Mouse (Mus musculus): Measurements from ENCODE around the gene Irgq. TPM values are rescaled to one million over a fixed set of nuclear protein-coding genes. Genes with fewer than 3 reads are reported as not detected.

The Irgq gene
- polyA plus RNA-seq, 1 experiment: not detected

DNA sequence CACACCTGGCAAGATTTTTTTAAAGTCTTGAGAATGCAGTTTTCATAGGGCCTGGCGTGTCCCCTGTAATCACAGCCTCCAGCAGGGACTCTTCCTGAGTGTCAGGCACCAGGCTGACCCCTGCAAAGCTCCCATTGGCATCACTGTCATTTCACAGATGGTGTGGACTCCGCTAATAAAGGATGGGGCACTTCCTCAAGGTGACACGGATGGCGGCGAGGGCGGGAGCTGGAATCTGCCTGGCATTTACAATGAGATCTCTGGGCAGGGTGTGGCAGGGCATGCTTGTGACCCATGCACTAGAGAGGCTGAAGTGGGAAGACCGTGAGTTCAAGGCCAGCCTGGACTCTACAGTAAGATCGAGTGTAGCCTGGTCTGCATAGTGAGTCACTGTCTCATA, 42.2 kb upstream of the Irgq start:
- 75% methylated on average over 8 of the region's 8 CpGs for WGBS
- Histone ChIP-seq H3K4me3 (ENCODE audit: insufficient read depth, low read depth, low read length) (no peak overlapping the region), H3K4me1 (ENCODE audit: control insufficient read depth, insufficient read depth, low read length) (peaks cover 31% of the 10 kb centered on the region), H3K27ac (ENCODE audit: insufficient read depth, low read depth, low read length) (peak overlapping the region; percentile 41; the same call in 1 of the 2 replicates)
- TF ChIP-seq CTCF (IDR thresholded peaks at IDR 0.05; ENCODE audit: insufficient read depth, low read depth, low read length) (no peak), POLR2A (IDR thresholded peaks at IDR 0.05; ENCODE audit: insufficient read depth, low read depth, low read length) (no peak)

DNA sequence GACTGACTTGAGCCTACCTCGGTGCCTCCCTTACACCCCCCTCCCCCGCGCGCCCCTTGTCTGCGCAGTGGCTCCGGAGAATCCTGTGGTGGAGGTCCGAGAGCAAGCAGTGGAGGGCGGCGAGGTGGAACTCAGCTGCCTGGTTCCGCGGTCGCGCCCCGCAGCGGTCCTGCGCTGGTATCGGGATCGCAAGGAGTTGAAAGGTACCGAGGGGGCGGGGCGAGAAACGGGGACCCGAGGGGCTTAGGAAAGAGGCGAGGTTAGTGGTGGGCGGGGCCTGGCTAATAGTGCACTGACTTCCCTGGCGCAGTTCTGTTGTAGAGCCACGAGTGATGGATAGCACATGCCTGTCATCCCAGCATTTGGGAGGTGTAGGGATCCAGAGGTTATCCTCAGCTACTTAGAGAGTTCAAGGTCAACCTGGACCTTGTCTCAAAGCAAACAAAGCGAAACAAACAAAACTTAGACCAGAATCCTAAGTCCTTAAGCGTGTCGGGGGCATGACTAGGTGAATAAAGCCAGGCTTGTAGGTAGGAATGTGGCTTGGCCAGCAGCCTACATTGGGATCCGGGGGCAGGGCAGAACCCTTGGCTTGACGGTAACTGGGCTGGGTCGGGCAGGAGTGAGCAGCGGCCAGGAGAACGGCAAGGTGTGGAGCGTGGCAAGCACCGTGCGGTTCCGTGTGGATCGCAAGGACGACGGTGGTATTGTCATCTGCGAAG, 30.5 kb upstream of the Irgq start:
- no peak overlapping the region for H3K4me3 ChIP-seq (ENCODE audit: insufficient read depth, low read depth, low read length)
- peaks cover 9% of the 10 kb centered on the region for H3K4me1 ChIP-seq (ENCODE audit: control insufficient read depth, insufficient read depth, low read length)
- 54% methylated on average over 43 of the region's 43 CpGs for WGBS
- no peak for TF ChIP-seq CTCF (IDR thresholded peaks at IDR 0.05; ENCODE audit: insufficient read depth, low read depth, low read length)
- TF ChIP-seq POLR2A (IDR thresholded peaks at IDR 0.05; ENCODE audit: insufficient read depth, low read depth, low read length): no peak
- H3K27ac ChIP-seq (ENCODE audit: insufficient read depth, low read depth, low read length): no peak overlapping the region

DNA sequence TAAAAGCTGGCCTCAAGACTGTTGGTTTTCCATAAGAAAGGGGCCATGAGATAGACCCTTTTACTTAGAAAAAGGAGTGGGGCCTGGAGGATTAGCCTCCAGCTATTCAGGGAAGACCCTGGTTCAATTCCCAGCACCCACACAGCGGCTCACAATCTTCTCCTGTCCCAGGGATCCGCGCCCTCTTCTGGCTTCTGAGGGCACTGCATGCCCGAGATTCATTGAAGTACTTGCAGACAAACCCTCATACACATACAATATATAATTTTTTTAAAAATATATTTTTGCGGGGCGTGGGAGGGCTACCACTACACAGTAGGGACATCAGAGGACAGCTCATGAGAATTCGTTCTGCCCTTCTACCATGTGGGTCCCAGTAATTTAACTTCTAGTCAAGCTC, 29.6 kb upstream of the Irgq start:
- Histone ChIP-seq H3K4me1 (ENCODE audit: control insufficient read depth, insufficient read depth, low read length) (peaks cover 16% of the 10 kb centered on the region), H3K27ac (ENCODE audit: insufficient read depth, low read depth, low read length) (no peak overlapping the region), H3K4me3 (ENCODE audit: insufficient read depth, low read depth, low read length) (no peak overlapping the region)
- TF ChIP-seq CTCF (IDR thresholded peaks at IDR 0.05; ENCODE audit: insufficient read depth, low read depth, low read length) (no peak), POLR2A (IDR thresholded peaks at IDR 0.05; ENCODE audit: insufficient read depth, low read depth, low read length) (no peak)
- WGBS: 53% methylated on average over 7 of the region's 7 CpGs

DNA sequence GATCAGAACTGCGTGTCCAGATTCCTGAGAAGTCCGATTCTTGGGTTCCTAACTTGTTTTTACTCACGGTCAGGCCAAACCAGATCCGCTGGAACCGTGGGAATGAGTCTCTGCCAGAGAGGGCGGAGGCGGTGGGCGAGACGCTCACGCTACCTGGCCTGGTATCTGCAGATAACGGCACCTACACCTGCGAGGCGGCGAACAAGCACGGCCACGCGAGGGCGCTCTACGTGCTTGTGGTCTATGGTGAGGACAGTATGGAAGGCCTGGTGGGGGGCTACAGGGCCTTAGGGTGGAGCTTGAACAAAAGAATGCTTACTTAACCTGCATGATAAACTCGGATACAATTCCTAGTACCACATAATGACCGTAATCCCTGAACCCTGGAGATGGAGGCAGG, 29.0 kb upstream of the Irgq start:
- Histone ChIP-seq H3K4me3 (ENCODE audit: insufficient read depth, low read depth, low read length) (no peak overlapping the region), H3K27ac (ENCODE audit: insufficient read depth, low read depth, low read length) (no peak overlapping the region)
- WGBS: 66% methylated on average over 21 of the region's 21 CpGs

DNA sequence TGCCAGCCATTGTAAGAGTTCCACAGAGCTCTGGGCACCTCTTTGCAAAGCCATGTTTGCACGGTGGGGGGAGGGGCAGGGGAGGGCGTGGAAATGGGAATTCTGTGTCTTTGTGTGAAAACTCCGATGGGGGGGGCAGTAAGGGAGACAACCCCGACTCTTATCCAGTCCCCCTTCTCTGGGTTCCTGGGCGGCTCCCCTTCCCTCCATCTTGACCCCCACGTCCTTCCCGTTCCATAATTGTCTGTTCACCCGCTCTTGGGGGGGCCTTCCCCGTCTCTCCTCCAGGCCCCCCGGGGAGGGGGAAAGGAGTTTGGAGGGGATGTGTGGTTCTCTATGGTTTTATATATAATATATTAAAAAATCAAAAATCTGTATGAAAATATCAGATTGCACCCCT, 26.5 kb upstream of the Irgq start:
- Histone ChIP-seq H3K27ac (ENCODE audit: insufficient read depth, low read depth, low read length) (no peak overlapping the region), H3K4me3 (ENCODE audit: insufficient read depth, low read depth, low read length) (no peak overlapping the region), H3K4me1 (ENCODE audit: control insufficient read depth, insufficient read depth, low read length) (peaks cover 16% of the 10 kb centered on the region)
- TF ChIP-seq POLR2A (IDR thresholded peaks at IDR 0.05; ENCODE audit: insufficient read depth, low read depth, low read length) (no peak), CTCF (IDR thresholded peaks at IDR 0.05; ENCODE audit: insufficient read depth, low read depth, low read length) (no peak)
- WGBS: 23% methylated on average over 10 of the region's 10 CpGs

More for the DNA sequence above, 29.0 kb upstream of the Irgq start:
- H3K4me1 ChIP-seq (ENCODE audit: control insufficient read depth, insufficient read depth, low read length): peaks cover 16% of the 10 kb centered on the region
- TF ChIP-seq CTCF (IDR thresholded peaks at IDR 0.05; ENCODE audit: insufficient read depth, low read depth, low read length): 0 out of 2 replicates have a peak, but pooled peaks have one; percentile 9
- TF ChIP-seq POLR2A (IDR thresholded peaks at IDR 0.05; ENCODE audit: insufficient read depth, low read depth, low read length): no peak

DNA sequence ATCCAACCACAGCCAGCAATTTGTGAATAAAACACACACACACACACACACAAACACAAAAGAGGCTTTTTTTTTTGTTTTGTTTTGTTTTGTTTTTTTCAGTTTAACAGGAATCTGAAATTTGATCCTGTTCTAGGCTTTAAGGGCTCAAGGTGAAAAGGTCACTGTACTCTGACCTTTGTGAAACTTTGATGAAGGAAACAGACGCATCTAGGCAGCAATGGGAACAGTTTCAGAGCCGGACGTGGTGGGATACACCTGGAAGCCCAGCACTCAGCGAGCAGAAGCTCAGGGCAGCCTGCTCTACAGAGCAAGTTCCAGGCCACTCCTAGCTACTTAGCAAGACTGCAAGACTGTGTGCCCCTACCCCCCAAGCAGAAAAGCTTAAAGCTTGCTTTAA, 25.6 kb upstream of the Irgq start:
- Histone ChIP-seq H3K4me1 (ENCODE audit: control insufficient read depth, insufficient read depth, low read length) (peaks cover 16% of the 10 kb centered on the region), H3K27ac (ENCODE audit: insufficient read depth, low read depth, low read length) (no peak overlapping the region), H3K4me3 (ENCODE audit: insufficient read depth, low read depth, low read length) (no peak overlapping the region)
- 53% methylated on average over 4 of the region's 4 CpGs for WGBS
- TF ChIP-seq CTCF (IDR thresholded peaks at IDR 0.05; ENCODE audit: insufficient read depth, low read depth, low read length): no peak
- TF ChIP-seq POLR2A (IDR thresholded peaks at IDR 0.05; ENCODE audit: insufficient read depth, low read depth, low read length): no peak

DNA sequence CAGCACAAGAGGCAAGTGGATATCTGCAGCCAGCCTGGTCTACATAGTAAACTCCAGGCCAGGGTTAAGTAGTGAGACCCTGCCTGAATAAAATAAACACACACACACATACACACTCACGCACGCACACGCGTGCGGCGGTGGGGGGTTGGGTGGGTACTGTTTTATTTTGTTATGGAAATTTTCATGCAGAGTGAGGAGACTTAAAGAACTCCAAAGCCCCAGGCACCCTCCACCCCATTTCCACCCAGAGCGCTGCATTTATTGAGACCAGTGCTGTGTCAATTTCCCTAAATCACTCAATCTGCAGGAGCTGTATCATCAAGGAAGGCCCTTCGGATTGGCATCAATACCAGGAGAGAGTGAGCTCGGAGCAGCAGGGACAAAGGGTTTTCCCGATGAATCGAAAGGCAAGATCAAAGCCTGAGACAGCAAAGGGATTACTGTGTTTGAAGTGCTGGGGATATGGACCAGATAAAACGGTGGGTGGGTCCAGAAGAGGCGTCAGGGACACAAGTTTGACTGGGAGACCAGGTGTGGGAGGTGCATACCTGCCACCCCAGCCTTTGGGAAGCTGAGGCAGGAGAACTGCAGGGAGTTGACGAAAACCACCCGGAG, 24.9 kb upstream of the Irgq start:
- no peak overlapping the region for H3K4me3 ChIP-seq (ENCODE audit: insufficient read depth, low read depth, low read length)
- TF ChIP-seq POLR2A (IDR thresholded peaks at IDR 0.05; ENCODE audit: insufficient read depth, low read depth, low read length): no peak
- TF ChIP-seq CTCF (IDR thresholded peaks at IDR 0.05; ENCODE audit: insufficient read depth, low read depth, low read length): no peak
- H3K4me1 ChIP-seq (ENCODE audit: control insufficient read depth, insufficient read depth, low read length): peaks cover 16% of the 10 kb centered on the region
- peak overlapping the region; percentile 83 for H3K27ac ChIP-seq (ENCODE audit: insufficient read depth, low read depth, low read length)
- WGBS: 11% methylated on average over 15 of the region's 15 CpGs

DNA sequence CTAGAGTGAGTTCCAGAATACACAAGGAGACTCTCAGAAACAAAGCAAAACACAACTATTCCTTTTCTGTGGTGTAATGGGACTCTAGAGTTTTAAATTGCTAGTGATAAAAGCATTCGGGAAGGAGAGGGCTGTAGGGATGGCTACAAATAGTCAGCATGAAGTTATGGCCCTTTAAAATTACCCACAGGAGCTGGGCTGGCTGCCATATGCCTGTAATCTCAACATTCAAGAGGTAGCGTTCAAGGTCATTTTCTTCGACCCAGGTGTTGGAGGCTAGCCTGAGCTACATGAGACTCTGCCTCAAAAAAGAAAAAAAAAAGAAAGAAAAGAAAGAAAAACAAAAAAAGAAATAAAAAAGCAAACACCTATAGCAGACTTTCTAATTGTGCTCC, 24.4 kb upstream of the Irgq start:
- H3K4me1 ChIP-seq (ENCODE audit: control insufficient read depth, insufficient read depth, low read length): peaks cover 16% of the 10 kb centered on the region
- no peak for TF ChIP-seq CTCF (IDR thresholded peaks at IDR 0.05; ENCODE audit: insufficient read depth, low read depth, low read length)
- no peak for TF ChIP-seq POLR2A (IDR thresholded peaks at IDR 0.05; ENCODE audit: insufficient read depth, low read depth, low read length)
- H3K27ac ChIP-seq (ENCODE audit: insufficient read depth, low read depth, low read length): peak overlapping the region; percentile 83
- H3K4me3 ChIP-seq (ENCODE audit: insufficient read depth, low read depth, low read length): no peak overlapping the region
- WGBS: 5% methylated on average over 3 of the region's 3 CpGs

DNA sequence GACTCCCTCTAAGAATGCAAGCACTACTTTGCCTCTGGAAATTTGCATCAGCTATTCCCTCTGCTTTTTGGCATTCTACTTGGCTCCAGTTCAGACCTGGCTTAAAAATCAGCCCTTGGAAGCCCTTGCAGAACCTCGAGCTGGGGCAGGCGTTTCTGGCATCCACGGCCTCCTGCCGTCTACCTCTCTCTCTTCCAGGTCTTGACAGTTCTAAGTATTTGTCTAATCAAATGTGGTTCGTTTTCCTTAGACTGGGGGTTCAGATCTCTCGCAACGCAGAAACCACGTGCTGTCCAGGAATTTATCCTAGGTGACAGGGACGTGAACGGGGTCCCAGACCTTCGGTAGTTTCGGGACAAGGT, 24.0 kb upstream of the Irgq start:
- H3K4me1 ChIP-seq (ENCODE audit: control insufficient read depth, insufficient read depth, low read length): peaks cover 16% of the 10 kb centered on the region
- WGBS: under 1% methylated on average over 12 of the region's 12 CpGs
- TF ChIP-seq POLR2A (IDR thresholded peaks at IDR 0.05; ENCODE audit: insufficient read depth, low read depth, low read length) (no peak), CTCF (IDR thresholded peaks at IDR 0.05; ENCODE audit: insufficient read depth, low read depth, low read length) (no peak)

More for the DNA sequence above, 24.0 kb upstream of the Irgq start:
- H3K4me3 ChIP-seq (ENCODE audit: insufficient read depth, low read depth, low read length): peak overlapping the region; percentile 57
- H3K27ac ChIP-seq (ENCODE audit: insufficient read depth, low read depth, low read length): peak overlapping the region; percentile 83
